Mouse (Mus musculus): Measurements from ENCODE around the gene Tmem198. TPM values are rescaled to one million over a fixed set of nuclear protein-coding genes. Genes with fewer than 3 reads are reported as not detected.

Gene Tmem198
- not detected in 2 replicates for total RNA-seq (2015; ENCODE audit: low replicate concordance)
- total RNA-seq (2017; ENCODE audit: low replicate concordance) = not detected in 2 replicates

DNA sequence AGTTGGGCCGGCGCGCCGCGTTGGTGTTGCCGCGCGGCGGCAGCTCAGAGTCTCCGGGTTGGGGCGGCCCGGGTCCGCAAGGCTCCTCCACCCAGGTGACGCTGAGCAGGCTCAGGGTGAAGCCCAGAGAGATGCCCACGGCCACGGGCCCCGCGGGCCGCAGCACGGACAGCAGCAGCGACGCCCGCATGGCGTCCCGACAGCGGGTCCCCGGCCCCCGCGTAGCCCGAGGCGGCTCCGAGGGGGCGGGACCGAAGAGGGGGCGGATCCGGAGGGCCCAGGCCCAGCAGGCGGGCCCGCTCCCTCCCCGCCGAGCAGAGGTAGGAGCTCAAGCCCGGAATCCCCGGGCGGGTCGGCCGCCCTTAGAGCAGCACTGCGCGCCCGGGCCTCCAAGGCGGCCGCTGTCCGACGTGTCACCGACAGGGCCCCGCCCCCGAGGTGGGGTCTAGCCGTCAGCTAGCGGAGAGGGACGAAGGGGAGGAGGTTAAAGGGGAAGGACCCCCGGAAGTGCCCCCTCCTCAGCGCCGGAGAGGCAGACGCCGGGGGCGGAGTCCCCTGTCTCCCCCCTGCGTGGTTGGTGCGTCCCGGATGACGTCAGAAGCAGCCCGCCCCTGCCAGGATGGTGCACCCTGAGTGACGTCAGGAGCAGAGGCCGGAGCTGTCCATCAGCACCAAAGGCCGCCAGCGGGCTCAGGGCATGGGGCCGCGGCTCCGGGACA is at the start of gene Tmem198, which contains the start of gene Chpf:
TSS of gene Tmem198 (plus strand) at position 617 of the 719 bp plus-strand sequence.
TSS of gene Chpf (minus strand) at position 392 of the 719 bp plus-strand sequence.
- peak; percentile 71 for ATAC-seq (replicated peaks; ENCODE audit: low FRiP score, poor library complexity, severe bottlenecking)

DNA sequence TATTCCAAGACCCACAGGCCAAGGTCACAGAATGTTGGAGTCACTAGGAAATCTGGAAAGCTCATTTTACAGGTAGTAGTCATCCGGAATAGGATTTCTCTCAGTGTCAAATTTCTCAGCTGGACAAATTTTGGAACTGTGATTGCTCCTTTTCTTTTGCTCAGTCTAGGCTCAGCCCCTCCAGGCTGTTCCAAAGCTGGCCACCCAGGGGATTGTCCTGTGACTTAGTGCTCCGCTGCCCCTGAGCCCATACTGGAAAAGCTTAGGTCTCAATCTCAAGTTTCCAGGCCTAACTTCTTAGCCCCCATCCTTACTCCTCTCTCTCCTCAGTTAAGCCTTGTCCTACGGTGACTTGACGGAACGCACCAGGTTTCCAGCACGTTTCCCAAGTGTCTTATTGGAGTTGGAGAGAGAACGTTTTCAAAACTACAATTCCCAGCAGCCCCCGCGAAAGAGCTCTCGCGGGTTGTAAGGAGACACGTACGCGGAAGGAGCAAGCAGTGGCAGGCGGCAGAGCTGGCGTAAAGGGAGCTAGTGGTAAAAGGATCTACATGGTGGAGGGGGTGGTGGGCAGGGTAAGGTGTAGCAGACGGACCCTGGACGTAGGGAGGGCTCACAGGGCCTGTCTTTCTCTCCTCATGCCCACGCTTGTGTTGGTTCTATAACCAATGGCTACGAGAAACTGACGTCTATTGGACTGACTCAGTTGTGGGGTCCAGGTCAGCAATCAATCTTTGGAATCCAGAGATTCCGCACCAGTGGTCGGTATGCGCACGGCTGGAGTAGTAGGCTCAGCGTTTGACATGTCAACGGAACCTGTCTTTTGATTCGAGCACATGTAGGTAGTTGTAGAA is 43.6 kb upstream of the Tmem198 start, which contains the start of gene Gmppa:
TSS of gene Gmppa (plus strand) at position 456 of the 854 bp plus-strand sequence.
- no peak for ATAC-seq (replicated peaks; ENCODE audit: low FRiP score, poor library complexity, severe bottlenecking)

DNA sequence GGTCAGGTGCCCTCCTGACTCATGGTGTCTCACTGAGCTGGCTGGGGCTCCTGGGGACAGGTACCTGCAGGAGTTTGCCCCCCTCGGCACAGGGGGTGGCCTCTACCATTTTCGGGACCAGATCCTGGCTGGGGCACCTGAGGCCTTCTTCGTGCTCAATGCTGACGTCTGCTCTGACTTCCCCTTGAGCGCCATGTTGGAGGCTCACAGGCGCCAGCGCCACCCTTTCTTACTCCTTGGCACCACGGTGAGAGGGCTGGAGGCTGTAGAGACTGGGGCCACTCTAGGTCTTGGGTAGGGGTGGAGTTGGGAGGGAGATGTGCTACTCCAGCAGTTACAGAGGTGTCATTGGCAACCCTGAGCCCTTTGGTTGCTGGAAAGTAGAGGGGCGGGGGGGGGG is 40.5 kb upstream of the Tmem198 start:
- no peak for ATAC-seq (replicated peaks; ENCODE audit: low FRiP score, poor library complexity, severe bottlenecking)

DNA sequence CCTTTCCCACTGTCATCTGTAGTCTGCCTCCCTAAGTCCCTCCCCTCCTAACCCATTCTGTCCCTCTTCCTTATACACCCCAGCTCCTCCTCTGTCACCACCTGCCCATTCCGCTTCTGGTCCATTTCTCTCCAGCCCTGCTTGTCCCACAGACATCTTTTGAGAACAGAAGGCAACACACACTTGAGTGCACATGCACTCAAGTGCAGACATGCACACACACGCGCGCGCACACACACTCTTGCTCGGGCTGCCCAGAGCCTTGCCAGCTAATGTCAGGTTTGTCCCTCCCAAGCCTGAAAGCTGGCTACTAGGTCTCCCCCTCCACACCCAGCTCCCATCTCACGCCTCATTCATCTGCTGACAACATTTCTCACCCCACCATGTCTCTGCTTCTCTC is 38.7 kb upstream of the Tmem198 start:
- no peak for ATAC-seq (replicated peaks; ENCODE audit: low FRiP score, poor library complexity, severe bottlenecking)

DNA sequence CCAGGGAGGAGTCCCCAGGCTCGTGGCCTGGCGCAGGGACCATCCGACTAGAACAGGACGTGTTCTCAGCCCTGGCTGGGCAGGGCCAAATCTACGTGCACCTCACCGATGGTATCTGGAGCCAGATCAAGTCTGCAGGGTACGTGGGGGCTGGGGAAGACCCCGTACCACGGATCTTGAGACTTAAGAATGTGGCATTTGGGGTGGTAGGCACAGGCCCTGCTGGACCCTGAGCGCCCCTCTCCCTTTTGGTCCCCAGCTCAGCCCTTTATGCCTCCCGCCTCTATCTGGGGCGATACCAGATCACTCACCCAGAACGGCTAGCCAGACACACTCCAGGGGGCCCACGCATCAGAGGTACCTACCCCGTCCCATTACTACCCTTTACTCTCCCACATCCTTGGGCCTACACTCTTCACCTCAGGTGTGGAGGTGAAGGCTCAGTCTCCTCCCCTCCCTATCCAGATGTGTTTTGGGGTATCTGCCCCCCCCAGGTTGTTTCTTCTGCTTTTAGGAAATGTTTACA is 37.8 kb upstream of the Tmem198 start:
- ATAC-seq (replicated peaks; ENCODE audit: low FRiP score, poor library complexity, severe bottlenecking) = no peak

DNA sequence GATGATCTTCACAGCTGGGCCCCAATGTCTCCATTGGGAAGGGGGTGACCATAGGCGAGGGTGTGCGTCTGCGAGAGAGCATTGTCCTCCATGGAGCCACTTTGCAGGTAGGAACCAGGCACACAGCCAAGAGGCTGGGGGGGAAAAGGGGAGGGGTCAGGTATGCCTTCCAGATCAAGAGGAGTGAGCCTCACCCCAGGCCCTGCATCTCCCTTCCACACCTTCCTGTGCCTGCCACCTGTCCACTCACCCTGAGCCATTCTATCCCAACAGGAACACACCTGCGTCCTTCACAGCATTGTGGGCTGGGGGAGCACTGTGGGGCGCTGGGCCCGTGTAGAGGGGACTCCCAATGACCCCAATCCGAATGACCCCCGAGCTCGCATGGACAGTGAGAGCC is 37.2 kb upstream of the Tmem198 start:
- no peak for ATAC-seq (replicated peaks; ENCODE audit: low FRiP score, poor library complexity, severe bottlenecking)

DNA sequence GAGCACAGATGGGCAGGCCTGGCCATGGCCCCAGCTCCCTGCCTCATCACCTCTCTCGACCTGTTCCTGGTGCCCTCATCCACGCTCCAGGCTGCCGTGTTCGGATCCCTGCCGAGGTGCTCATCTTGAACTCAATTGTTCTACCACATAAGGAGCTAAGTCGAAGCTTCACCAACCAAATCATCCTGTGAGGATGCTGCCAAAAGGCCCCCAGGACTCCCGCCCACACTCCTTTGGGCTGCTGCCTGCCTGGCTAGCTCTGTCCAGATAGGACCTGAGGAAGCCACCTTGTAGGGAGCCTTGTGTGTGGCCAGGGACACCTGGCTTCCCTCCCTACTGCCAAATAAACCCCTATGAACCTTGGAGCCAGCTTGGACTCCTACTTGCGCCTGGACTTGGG is 36.5 kb upstream of the Tmem198 start:
- no peak for ATAC-seq (replicated peaks; ENCODE audit: low FRiP score, poor library complexity, severe bottlenecking)

DNA sequence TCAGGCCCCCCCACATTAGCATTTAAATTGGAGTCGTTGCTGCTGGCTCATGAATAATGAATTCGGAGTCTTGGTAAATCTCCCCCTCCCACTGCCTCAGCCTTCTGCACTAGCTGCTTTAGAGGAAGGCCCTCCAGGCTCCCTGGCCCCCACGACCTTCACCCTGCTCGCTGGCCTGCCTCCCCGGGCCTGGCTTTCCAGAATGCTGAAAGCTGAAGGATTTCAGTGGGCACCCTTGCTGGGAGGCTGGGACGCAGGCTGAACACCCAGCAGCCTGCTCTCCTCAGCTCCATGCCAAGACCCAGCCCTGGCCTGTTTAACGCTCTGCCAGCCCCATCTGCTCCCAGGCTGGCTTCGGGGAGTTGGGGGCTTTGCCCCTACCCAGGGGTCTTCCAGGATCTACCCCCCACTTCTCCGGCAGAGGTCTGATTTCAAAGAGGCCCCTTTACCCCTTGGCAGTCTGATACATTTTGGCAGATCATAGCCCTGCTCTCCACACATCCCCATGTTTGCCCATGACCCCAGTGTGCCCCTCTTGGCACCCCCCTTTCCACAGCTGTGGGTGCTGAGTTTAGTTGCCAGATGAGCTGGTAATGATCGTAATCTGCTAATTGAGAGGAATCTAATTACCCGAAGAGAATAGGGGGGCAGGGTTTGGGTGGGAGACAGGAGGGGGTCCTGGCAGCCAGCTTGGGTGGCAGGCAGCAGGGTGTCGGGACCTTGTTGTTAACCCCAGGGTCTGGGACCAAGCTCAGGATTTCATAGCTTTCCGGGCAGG is 35.9 kb upstream of the Tmem198 start:
- no peak for ATAC-seq (replicated peaks; ENCODE audit: low FRiP score, poor library complexity, severe bottlenecking)

DNA sequence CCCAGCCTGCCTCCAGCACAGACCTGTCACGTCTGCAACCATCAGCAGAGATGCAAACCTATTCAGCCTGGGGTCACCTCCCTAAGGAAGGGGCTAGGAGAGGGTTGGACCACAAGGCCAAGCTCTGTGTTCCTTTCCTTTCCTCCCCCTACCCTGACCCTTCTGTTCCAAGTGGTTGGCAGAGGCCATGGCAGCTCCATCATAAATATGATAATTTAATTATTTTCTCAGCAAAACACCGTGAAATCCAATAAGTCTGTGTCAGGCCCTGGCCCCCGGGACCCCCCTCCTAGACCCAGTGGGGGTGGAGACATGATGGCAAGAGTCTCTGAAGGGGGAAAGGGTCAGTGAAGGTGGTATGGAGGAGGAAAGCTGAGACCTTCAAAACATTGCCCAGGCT is 35.1 kb upstream of the Tmem198 start:
- ATAC-seq (replicated peaks; ENCODE audit: low FRiP score, poor library complexity, severe bottlenecking) = no peak

DNA sequence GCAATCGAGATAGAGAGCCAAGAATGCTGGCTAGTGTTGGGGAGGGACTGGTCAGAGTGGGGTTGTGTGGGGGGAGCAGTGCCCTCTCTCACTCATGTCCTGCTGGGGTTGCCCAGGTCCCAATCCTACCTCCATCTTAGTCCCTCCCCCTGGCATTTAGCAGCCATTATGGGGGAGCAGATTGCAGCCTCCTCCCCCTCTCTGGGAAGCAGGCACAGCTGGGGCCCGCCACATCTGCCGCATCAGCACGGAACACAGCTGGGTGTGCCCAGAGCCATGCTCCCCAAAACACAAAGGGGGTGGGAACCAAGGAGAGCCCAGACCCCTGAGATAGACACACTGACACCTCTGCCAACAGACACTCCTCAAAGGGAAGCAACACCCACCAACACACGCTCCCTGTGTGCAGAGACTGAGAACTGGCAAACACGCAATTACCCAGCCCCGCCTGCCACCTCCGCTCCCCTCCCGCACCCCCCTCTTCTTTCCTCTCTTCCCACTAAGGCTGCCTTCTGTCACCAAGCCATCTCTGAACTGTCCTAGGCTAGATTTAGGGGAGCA is 34.1 kb upstream of the Tmem198 start:
- no peak for ATAC-seq (replicated peaks; ENCODE audit: low FRiP score, poor library complexity, severe bottlenecking)

DNA sequence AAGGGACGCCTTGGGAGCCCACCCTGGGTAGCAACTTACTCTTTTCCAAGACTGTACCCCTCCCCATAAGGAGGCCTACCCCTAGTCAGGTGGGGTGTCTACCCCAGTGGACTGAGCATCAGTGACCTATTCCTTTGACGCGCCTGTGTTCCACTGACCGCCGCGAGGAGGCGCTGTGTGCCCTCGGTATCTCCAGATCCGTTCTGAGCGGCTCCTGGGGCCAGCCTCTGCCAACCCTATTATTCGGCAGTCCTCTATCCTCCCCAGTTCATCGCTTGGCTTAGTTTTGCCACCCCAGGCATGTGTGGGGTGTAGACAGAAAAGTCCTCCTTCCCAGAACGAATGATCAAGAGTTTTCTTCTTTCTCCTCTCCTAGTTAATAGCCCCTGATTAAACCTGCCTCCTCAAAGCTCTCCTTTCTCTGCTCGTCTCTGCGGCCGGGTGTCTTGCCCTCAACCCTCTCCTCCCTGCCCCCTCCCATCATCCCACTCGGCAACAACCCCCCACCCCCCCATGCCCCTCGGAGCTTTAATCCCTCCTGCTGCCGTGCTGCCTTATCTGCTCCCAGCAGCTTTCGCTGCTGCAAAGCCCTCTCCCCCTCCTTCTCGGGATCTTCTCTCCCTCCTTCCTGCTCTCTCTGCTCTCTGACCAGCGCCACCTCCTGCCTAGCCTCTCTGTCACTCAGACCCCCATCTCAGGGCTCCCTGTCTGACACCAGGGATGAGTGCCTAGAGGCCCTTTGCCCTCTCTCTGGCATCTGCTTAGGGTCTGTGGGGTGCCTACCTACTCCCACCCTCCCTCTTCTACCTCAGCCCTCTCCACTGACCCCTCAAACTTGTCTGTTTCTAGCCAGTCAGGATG is 33.4 kb upstream of the Tmem198 start:
- ATAC-seq (replicated peaks; ENCODE audit: low FRiP score, poor library complexity, severe bottlenecking) = peak; percentile 58; the same call in 1 of the 2 replicates

DNA sequence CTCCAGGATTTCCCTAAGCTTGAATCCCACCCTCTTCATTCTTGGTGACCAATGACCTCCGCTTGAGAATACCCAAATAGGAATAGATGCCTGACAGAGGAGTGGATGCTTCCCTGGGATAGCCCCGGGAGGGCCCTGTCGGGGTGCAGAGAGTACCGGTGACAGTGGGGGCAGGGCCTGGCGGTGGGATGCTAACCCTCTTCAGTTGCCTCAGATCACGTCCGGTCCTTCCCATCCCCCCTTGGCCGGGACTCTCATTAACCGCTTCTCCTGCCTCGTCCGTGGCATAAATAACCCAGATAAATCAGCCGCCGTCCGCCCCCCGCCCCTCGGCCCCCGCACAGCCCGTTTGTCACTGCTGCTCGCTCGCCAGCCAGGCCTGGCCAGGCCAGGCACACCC is 32.7 kb upstream of the Tmem198 start:
- ATAC-seq (replicated peaks; ENCODE audit: low FRiP score, poor library complexity, severe bottlenecking) = no peak

DNA sequence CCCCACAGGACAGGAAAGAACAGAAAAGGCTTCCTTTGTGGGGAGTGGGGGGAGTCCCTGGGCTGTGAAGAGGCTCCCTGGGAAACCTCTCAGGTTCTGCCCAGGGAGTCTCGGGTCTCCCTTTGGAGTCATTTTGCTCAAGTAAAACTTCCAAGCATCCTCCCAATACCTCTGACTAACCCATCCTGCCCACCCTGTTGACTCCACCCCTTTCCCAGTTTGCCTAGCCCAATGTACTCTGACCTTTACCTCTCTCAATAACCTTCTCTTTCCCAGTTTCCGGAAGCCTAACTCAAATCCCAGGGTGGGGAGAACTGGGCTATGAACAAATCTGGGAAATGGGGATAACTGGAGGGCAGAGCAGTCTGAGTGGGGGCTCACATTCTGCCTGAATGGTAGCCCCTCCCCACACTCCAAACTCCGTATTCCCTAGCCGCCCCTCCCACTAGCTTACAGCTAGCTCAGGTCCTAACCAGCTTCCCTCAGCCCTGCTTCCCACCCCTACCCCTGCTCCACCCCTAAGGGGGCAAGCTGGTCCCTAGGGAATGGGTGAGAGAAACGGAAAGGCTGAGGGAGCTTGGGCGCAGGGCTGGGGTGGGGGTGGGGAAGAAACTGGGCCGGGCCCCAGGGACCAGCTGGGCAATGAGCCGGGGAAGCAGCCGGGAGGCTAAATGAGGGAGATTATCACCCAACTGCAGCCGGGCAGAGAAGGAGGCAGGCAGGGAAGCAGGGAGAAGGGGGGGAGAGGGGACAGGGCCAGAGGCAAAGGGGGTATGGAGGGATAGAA is 31.9 kb upstream of the Tmem198 start:
- no peak for ATAC-seq (replicated peaks; ENCODE audit: low FRiP score, poor library complexity, severe bottlenecking)

DNA sequence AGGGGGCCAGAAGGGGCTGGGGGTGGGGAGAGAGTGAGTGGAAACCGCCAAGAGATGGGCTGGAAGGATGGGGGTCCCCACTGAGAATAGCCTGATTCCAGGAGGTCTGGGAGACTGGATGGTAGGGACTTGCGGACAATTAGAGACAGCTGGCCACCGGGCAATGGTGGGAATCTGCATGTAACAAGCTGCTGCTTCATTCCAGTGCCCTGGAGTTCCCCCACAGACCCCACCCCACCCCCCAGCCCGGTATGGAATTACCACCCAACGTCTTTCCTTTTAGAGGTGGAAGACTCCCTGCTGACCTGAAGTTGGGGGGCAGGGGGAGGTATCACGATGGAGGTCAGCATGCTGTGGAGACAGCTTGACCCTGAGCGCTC is 31.3 kb upstream of the Tmem198 start:
- no peak for ATAC-seq (replicated peaks; ENCODE audit: low FRiP score, poor library complexity, severe bottlenecking)

DNA sequence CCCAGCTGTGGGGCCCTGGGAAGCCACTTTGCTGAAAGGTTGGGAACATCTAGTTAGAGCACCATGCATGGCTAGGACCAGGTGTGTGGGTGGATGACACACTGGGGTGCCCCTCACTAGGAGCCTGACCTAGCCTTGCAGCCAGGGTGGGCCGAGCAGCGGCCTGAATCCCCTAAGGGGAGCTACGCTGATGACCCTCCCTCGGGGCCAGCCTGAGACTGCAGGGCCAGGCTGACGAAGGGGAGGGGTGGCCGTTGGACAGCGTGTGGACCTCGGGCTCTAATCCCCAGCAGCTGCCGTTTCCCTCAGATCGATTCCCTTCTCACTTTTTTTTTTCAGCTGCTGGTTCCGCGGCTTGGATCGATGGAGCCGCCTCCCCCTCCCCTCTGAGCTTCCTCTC is 30.4 kb upstream of the Tmem198 start:
- ATAC-seq (replicated peaks; ENCODE audit: low FRiP score, poor library complexity, severe bottlenecking) = no peak

DNA sequence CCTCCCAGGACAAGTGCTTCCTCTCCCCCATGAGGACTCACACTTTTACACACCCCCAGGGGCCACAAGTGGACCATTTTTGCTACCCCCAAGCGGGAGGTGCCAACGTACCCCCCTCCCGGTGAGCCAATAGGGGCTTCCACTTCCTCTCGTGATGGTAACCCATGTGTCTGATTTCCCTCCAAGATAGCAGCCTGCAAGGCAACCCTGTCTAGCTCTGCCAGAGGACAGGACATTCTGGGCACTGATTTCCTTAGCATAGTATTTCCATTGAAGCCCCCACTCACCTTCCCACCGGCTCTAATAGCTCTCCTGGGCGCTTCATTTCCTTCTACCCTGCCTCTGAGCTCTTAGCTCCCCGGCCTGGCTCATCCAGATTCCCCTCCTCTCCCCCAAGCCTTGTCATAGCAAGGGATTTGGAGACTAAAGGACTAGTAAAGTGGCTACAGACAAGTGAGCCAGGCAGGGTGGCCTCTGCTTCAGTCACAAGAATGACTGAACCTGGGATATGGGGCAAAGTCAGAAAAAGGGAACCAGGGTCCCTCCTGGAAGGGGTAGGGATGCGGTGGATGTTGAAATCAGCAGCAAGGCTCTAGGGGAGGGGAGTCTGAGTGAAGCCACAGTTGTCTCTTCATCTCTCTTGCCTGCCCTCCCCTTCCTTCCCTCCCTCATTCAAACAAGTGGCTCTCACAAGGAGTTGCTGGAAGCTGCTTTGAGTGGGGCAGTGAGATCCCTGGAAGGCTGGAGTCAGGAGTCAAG is 29.8 kb upstream of the Tmem198 start:
- ATAC-seq (replicated peaks; ENCODE audit: low FRiP score, poor library complexity, severe bottlenecking) = no peak

DNA sequence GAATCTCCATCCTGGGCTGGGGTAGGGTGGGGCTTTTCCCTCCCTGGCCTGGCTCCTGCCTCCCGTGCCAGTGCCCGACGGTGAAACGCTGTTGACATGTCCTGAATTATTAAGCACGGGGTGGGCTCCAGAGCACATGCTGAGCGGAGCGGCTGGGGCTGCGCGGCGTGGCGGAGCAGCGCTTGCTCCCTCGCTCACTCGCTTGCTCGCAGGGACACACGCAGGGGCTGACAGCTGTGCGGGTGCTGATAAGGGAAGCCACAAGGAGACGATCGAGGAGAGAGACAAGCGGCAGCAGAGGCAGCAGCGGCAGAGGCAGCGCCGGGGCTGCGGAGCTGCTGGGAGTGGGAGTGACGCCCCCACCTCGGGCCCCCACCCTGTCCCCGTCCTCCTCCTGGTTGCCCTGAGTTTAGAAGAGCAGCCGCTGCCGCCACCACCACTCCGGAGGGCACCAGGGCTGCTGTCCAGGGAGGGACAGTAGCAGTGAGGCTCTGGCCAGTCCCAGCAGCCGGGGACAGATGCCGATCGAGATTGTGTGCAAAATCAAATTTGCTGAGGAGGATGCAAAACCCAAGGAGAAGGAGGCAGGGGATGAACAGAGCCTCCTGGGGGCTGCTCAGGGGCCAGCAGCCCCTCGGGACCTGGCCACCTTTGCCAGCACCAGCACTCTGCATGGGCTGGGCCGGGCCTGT is 28.9 kb upstream of the Tmem198 start, which contains the start of gene Asic4:
TSS of gene Asic4 (plus strand) at position 123 of the 692 bp plus-strand sequence.
- ATAC-seq (replicated peaks; ENCODE audit: low FRiP score, poor library complexity, severe bottlenecking) = no peak

All from erythroblast, adult 5-6 weeks (primary cell).